Comparison of ENCODE assay signal across 20 mouse cellular contexts in genomic region chr1:136178741-136179140, GRCm38 (mm10). TPM values are rescaled to one million over a fixed set of nuclear protein-coding genes. Genes with fewer than 3 reads are reported as not detected.
DNase-seq lines count a peak whose midpoint lies in the region; ATAC-seq lines count a peak whose summit lies in the region.
"Had no signal": no experiment of that assay in that cellular context is flagged by ENCODE, and none has a peak within 500 bp of the region (broad histone marks: within the 10 kb centered on the region; RNA-seq: fewer than 3 reads in every experiment).

No protein-coding gene starts in this region.

- peaks cover 2% of the 10 kb centered on the region; the same call in 1 of the 2 replicates for H3K36me3 ChIP-seq in liver, embryonic 11.5 days (ENCODE audit: control insufficient read depth, insufficient read depth, low read length)
- H3K36me3 ChIP-seq: heart, embryonic 15.5 days had no signal

- DNase-seq in retina, postnatal 1 day, result peak; percentile 59
- no peak for DNase-seq in retina, embryonic 14.5 days (ENCODE audit: low spot score)
- peak; percentile 53 for DNase-seq in liver, embryonic 11.5 days (ENCODE audit: low spot score)
- peak; percentile 84 for DNase-seq in lung, postnatal 25 days (ENCODE audit: low spot score)
- no peak for DNase-seq in right cerebral cortex, postnatal 25 days
- no peak for DNase-seq in right cerebral cortex, adult 2 months (ENCODE audit: low spot score in 2 of 2)
- DNase-seq in layer of hippocampus, adult 8-10 months (ENCODE audit: low spot score in 2 of 2), result no peak
- DNase-seq: adrenal gland, postnatal 25 days; kidney, adult 8-10 months; kidney, postnatal 4 days; right cerebral cortex, postnatal 14 days; thymus, adult 18-20 months had no signal

- H3K4me3 ChIP-seq in liver, embryonic 11.5 days (ENCODE audit: low read depth, low read length), result no peak overlapping the region
- H3K4me3 ChIP-seq: heart, embryonic 15.5 days; limb, embryonic 12.5 days; megakaryocyte, embryonic 14.5 days had no signal

- peak; percentile 69 for ATAC-seq in liver, embryonic 11.5 days (replicated peaks; ENCODE audit: low FRiP score)
- ATAC-seq: forebrain, embryonic 14.5 days; hindbrain, postnatal 0 days had no signal

- H3K9ac ChIP-seq in liver, embryonic 11.5 days (ENCODE audit: low read depth, low read length), result no peak overlapping the region
- H3K9ac ChIP-seq: heart, embryonic 15.5 days; limb, embryonic 12.5 days had no signal

- H3K4me2 ChIP-seq in liver, embryonic 11.5 days, result peak overlapping the region; percentile 40
- H3K4me2 ChIP-seq: heart, embryonic 15.5 days; limb, embryonic 12.5 days had no signal

- H3K9me3 ChIP-seq in liver, embryonic 11.5 days (ENCODE audit: control insufficient read depth, low read length), result no peaks in the 10 kb centered on the region
- H3K9me3 ChIP-seq: heart, embryonic 15.5 days; limb, embryonic 12.5 days; megakaryocyte, embryonic 14.5 days had no signal

- no peaks in the 10 kb centered on the region for H3K27me3 ChIP-seq in liver, embryonic 11.5 days (replicated peaks; ENCODE audit: control insufficient read depth, insufficient read depth, low read length)
- H3K27me3 ChIP-seq: CH12.LX; heart, embryonic 15.5 days; limb, embryonic 12.5 days had no signal

- WGBS in liver, embryonic 11.5 days, result 22% methylated on average over 6 of the region's 6 CpGs

- peak overlapping the region; percentile 78 for H3K27ac ChIP-seq in liver, embryonic 11.5 days (ENCODE audit: low read depth, low read length)
- H3K27ac ChIP-seq: heart, embryonic 15.5 days; hindbrain, postnatal 0 days; limb, embryonic 12.5 days had no signal

- peaks cover 51% of the 10 kb centered on the region for H3K4me1 ChIP-seq in liver, embryonic 11.5 days (replicated peaks; ENCODE audit: control insufficient read depth, insufficient read depth, low read length)

RNA-seq across cellular contexts. Expression of gene Mroh3, which starts 33.9 kb away (rescaled TPM):
- polyA plus RNA-seq in liver, embryonic 11.5 days (2014; fragmentation: Nextera tagmentation; extraction: Ambion mirVana), result not detected in 2 replicates
- 1 to 10 TPM in 2 of 4 experiments, under 1 TPM in 2; 0.71 to 3.1 (median 2.0) TPM for total RNA-seq in layer of hippocampus, adult 8-10 months (2022)
- total RNA-seq: adrenal gland, postnatal 25 days; CH12.LX; gastrocnemius, adult 8-10 months; neutrophil, adult 5-6 weeks had no signal
- polyA plus RNA-seq: forebrain, embryonic 14.5 days; heart, embryonic 15.5 days had no signal

RNA-seq across cellular contexts. Expression of gene Kif21b, which starts 47.6 kb away (rescaled TPM):
- polyA plus RNA-seq in liver, embryonic 11.5 days (2014; fragmentation: Nextera tagmentation; extraction: Ambion mirVana), result 3.6 and 4.8 TPM in 2 replicates
- 10 to 100 TPM; 42.0 to 44.3 (median 42.9) TPM for total RNA-seq in layer of hippocampus, adult 8-10 months (2022)

RNA-seq across cellular contexts. Expression of gene Inava, which starts 55.3 kb away (rescaled TPM):
- 3.1 and 3.2 TPM in 2 replicates for polyA plus RNA-seq in liver, embryonic 11.5 days (2014; fragmentation: Nextera tagmentation; extraction: Ambion mirVana)
- total RNA-seq in layer of hippocampus, adult 8-10 months (2022), result 1 to 10 TPM; 2.3 to 3.7 (median 3.0) TPM
- total RNA-seq: adrenal gland, postnatal 25 days; gastrocnemius, adult 8-10 months; neutrophil, adult 5-6 weeks had no signal

Comparison
In these comparisons a context has a peak if more than half of its experiments do, and no peak if none do; other contexts are left out.
1. DNase-seq: peak in retina, postnatal 1 day (single experiment), liver, embryonic 11.5 days (single experiment) and lung, postnatal 25 days (single experiment); none in retina, embryonic 14.5 days (single experiment), right cerebral cortex, postnatal 25 days (single experiment), right cerebral cortex, adult 2 months (0 of 2) and layer of hippocampus, adult 8-10 months (0 of 2).